Mouse (Mus musculus): ENCODE measurements at regions not wholly inside any gene's neighbourhood (a gene's known extent, or its start where the extent isn't known, plus 50 kb on each side); places are given as distances from the start of the nearest gene placed in this dataset.

DNA sequence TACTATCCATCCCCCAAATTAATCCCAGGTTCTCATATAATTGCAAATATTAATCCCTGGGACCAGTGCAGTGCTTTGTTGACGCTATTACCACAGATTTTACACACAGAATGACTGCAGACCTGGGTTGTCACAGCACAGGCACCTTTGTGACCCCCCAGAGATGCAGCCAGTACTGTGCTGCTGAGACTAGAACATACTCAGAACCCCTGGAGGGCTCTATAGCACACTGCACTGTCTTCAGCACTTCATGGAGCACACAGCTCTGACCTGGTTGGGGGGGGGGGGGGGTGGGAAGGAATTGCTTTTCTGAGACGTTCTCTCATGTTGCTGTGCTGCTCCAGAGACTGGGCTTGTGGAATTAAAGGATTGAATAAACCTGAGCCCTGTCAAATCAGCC lies 154.9 kb upstream of the Gm34302 start:
- no peak for DNase-seq (ENCODE audit: low read depth, low spot score)

DNA sequence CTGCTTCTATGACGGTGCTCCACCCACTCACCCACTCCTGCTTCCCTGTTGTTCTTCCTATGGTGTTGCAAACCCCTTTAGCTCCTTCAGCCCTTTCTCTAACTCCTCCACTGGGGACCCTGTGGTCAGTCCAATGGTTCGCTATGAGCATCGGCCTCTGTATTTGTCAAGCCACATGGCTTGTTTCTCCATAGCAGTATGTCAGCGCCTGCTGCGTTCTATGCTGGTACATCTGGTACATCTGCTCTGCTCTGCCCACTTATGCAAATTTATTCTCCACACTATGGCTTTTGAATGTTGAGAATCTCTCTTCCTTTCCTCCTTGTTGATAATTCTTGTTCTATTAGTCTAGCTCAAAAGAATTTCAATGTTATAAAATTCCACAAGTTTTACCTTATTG lies 154.2 kb upstream of the Gm34302 start:
- DNase-seq (ENCODE audit: low read depth, low spot score) = peak; percentile 9

DNA sequence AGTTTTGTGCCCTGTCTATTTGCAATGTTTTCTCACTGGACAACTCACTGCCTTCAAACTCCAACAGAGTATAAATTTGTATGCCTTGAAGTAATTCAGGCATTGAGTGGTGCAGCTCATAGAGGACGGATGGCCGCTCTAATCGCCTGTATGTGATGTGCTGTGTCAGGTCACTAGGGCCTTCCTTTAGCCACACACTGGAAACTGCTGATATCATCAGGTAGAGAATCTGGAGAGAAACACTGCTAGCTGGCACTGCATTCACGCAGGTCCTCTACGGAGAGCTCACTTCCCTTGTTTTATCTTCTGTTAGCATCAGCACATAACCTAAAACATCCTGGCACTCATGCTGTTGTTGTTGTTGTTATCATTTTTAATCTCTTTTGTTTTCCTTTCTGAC lies 144.0 kb upstream of the Gm34302 start:
- no peak for DNase-seq (ENCODE audit: low read depth, low spot score)

DNA sequence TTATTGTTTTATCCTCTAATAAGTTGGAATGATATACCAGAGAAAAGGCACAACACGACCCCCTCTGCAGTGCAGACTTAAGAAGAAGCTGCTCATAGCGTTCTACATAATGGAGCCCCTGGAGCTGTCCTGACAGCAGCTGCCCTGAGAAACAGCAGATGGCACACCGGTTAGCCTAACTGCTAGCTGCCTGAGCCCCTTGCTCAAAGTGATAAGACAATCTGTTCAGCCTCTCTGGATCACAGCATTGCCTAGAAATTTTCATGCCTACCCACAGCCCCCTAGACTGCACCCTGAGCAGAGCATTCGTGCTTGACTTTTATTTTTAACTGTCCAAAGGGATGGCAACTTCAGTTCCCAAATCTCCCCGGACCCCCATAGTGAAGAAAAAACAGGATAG lies 132.4 kb upstream of the Gm34302 start:
- no peak for DNase-seq (ENCODE audit: low read depth, low spot score)

DNA sequence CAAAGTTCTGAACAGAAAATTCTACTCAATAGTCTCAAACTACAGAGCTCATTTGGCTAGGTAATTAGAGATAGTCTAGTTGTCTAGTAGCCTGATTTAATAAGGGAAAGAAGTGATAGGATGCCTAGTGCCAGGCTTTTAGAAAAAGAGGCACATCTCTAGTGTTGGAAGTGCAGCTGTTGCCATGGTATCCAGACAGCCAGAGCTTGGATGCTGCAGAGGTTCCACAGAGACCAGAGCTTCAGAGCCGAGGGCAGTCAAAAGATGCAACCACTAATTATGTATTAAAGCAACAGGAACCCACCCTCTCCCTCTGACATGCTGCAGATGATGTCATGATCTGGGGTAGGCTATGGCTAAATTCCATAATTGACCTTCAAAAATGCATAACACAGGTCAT lies 130.0 kb upstream of the Gm34302 start:
- peak; percentile 24 for DNase-seq (ENCODE audit: low read depth, low spot score)

DNA sequence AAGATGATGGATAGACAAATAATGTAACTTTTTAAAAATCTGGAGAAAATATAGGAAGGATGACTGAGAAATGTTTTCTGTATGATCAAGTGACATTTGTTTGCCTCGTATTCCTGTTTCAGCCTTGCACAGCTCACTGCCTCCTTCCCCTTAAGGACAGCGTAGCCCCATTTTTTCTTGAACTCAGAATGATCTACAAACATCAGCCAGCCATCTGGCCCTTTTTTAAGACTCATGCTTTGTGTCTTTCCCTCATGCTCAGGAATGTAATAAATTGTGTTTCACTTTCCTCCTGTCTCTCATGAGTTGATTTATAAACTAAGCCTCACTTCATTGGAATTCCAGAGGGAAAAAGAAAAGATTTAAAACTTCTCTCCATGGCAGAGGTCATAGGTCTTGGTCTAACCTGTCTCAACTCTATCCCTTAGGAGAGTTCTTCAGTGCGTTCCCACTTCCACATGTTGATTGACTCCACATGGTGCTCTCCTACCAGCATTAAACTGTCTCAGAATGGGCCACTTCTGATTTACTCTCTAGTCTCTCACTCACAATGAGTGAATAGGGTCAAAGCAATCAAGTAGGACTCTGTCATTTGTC lies 129.2 kb upstream of the Gm34302 start:
- DNase-seq (ENCODE audit: low read depth, low spot score) = no peak

DNA sequence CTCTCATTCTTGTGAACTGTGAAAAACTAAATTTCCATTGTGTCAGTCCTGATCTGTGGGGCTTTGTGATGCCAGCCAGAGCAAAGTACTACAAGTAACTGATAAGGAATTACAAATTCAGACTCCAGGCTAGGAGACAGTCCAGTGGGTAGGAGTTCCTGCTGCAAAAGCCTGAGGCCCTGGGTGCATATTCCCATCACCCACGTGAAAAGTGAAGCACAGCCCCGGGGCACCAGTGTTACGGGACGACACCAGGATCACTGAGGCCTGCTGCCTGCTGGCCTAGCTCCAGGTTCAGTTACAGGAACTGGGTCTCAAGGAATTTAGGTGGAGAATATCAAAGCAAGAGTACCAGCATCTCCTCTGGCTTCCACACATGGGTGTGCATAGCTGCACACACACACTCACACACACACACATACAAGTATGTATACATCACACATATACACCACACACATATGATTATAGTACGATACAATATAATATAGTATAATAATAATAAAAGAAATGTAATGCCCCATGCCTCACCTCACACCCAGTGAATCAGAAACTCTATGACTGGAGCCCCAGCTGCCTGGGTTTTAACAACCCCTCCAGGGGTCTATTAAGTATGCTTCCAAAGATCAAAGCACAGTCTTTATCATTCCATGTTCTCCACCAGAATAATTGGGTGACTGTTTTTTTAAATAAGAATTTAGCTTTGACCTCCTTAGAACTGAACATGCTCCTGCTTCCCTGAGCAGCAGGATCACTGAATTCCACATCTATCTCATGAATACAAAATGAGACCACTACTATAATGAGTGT lies 126.6 kb upstream of the Gm34302 start:
- DNase-seq (ENCODE audit: low read depth, low spot score) = no peak

DNA sequence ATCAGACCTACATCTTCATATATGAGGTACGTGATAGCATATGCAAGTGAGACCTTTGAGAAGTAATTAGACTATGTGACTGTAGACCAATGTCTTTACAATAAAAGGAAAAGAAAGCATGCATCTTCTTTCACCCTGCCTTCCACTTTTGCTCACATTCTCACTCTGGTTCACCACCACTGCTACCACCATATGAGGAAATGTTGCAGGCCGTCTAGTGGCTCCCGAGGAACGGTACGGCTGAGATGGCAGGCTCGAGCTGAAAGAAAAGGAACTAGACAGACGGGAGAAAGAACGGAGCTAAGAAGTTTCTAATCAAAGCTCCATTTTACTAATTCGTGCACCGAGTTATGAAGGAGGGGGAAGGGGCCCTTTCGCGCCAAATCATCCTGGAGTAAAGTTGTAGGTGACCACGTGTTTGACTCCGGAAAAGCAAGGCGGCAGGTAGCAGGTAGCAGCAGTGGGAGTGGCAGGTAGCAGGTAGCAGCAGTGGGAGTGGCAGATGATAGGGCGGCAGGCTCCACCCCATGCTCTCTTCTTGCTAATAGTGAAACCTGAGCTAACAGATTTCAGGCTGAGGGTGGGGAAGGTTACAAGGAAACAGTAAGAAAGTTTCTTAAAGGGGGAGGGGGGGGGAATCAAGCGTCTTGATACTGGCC lies 125.9 kb upstream of the Gm34302 start:
- DNase-seq (ENCODE audit: low read depth, low spot score) = no peak

DNA sequence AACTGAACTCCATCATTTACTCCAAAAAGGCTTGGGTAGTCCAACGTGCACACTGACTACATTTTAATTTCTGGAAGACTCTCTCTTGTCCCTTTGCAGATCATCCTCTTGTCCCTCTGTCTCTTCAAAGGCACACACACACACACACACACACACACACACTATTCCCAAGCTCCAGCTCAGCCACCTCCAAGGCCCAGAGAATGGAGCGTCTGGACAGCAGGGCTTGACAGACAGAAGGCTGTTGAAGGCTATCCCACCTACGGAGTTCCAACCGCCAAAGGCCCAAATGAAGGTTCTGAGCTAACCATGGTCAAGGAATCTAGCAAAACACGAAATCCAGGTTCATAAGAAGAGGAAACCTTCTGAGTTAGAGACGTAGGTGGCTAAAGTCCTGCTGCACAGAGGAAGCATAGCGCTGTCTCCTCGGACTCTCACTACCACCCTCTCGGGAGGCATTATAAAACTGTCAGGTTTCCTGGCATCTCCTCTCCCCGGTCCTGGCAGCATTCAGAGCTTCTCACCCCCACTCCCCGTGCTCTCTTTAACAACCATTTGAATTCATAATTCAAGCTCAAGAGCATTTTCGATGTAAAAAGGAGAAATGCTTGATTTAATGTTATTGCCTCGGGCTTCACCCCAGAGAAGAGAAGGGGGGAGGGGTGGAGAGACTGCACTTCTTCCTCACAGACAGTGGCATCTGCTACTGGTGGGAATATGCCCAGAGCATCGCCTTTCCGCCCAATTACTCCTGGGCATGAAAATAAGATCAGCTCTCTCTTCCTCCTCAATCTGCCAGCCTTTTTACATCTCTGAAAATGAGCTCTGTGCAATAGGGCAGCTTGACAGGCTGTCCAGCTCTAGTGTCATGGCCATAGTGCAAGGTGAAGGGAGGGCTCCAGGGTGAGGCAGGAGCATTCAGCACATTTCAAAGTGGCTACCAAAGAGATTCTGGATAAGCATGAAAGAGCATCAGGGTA lies 99.3 kb upstream of the Gm34302 start:
- DNase-seq (ENCODE audit: low read depth, low spot score) = peak; percentile 4

DNA sequence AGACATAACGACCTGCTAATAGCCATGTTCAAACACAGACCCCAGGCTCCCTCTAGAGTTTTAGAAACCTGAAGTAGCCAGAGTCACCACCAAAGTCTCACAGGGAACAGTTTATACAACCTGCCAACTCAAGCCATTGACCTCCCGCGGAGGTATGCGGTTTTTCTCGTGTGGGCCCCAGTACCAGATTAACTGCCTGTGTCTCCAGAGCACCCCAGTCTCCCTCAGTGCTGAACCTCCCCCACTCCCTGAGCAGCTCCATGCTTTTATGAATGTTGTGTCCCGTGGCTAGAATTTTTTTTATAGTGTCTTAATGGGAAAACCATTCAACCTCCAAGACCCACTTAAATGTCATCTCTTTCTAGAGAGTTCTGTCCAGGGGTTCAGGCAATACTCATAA lies 98.5 kb upstream of the Gm34302 start:
- no peak for DNase-seq (ENCODE audit: low read depth, low spot score)

DNA sequence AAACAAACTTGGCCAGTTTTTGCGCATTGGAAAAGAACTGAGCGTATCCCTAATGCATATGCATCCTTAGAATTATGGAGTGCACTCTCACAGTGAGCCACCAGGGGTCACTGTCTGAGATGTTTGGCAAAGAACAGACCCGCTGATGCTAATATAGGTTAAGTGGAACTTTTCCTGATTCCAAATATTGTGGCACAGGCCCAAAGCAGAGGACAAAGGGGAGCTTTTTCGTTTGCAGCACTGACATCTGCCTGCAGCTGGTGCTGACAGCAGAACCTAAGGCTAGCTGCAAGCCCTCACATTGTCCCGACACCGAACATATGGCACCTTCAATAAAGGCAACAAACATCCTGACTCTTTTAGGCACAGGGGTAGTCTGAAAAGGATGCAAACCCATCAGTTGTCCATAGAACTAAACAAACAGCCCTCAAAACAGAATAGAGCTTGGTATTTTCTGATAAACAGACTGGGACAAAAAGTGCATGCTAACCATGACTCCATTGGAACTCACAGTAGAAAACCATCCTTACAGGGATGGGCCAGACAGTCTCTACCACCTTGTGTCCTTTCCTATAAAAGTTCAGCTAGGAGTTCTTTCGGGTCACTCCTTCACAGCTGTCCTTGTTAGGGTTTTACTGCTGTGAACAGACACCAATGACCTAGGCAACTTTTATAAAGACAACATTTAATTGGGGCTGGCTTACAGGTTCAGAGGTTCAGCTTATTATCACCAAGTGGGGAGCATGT lies 87.1 kb upstream of the Gm34302 start:
- DNase-seq (ENCODE audit: low read depth, low spot score) = peak; percentile 27

DNA sequence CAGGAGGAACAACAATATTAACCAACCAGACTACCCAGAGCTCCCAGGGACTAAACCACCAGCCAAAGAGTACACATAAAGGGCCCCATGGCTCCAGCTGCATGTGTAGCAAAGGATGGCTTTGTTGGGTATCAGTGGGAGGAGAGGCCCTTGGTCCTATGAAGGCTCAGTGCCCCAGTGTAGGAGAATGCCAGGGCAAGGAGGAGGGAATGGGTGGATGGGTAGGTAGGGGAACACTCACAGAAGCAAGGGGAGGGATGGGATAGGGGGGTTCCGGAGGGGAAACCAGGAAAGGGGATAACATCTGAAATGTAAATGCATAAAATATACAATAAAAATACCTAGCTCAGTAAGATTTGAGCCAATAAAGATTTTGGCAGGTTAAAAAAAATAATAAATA lies 86.4 kb upstream of the Gm34302 start:
- DNase-seq (ENCODE audit: low read depth, low spot score) = no peak

DNA sequence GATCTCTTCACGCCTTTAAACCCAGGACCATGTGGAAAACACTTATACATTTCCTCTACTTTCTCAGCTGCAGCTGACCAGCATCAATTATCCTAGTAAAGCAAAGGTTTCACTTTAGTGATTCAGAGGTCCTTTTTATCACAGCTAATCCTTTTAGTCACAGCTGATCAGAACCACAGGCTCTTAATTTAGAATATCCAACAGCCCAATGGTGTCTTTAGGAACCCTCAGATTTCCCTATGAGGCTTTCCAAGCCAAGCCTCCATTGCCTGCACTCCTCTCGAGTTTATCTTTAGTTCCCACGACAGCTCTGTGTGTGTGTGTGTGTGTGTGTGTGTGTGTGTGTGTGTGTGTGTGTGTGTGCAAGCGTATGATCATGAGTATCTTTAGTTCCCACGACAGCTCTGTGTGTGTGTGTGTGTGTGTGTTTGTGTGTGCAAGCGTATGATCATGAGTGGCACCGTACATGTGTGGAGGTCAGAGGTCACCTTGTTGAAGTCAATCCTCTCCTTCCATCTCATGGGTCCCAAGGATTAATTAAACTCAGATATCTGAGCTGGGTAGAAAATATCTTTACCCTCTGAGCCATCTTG lies 85.4 kb upstream of the Gm34302 start:
- no peak for DNase-seq (ENCODE audit: low read depth, low spot score)

DNA sequence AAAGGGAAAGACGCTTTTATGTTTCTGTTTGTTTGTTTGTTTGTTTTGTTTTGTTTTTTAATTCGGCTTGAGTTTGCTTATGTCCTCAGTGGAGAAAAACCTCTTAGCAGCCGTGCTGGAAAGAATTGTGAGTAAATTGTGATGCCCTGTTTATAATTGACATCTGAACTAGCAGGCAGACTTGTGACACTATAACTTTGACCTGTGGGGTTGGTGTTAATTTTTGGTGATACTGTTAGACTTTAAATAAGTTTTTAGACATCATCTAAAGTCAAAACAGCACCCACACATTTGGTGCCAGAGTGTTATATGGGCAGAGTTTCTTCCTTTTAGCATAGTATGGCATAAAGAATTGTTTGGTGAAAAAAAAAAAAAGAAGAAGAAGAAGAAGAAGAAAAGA lies 84.0 kb upstream of the Gm34302 start:
- no peak for DNase-seq (ENCODE audit: low read depth, low spot score)

DNA sequence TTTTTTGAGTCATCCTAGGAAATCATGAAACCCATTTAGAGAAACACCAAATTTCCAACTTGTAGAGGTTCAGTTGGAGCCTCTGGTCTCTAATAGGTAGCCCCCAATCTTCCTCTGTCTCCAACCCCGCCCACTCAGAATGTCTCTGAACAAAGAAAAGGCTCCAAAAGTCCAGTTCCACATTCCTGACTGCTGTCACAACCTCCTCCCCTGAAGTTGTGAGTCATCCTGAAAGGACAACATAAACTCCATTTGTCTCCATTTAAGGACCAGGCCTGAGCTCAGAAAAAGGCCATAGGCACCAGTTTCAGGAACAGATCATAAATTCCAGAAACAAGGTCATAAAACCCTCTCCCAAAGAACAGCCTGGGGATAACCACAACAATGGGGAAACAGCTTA lies 79.4 kb upstream of the Gm34302 start:
- DNase-seq (ENCODE audit: low read depth, low spot score) = no peak

DNA sequence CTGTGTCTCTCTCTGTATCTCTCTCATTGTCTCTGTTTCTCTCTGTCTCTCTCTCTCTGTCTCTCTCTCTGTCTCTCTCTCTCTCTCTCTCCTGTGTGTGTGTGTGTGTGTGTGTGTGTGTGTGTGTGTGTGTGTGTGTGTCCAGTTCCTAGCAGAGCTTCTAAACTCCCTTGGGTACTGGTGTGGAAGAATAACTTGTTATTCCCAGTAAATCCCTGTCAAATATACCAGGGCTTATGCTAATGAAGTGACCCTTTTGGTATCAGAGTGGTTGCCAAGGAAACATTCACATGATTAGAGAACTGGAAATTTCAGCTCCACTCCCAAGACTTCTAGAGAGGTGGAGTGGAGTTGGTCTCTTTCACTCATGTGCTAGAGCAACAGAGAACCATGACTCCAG lies 78.9 kb upstream of the Gm34302 start:
- no peak for DNase-seq (ENCODE audit: low read depth, low spot score)

DNA sequence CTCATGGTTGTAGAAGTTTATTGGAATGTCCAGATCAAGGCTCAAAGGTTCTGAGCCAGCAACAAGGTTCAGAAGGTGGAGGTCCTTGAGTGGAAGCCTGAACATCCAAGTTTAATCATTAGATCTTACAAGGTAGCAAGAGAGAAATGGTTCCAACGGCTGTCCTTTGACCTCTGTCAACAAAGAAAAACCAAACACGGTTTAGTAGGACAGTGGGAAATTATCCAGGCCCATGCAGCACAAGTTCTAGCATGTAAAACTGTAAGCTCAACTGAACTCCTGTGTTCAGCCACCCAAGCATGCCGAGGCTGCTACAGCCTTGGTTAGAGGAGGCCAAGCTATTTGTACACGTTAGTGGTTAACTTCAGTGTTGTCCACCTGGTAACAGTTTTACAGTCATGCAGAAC lies 77.1 kb upstream of the Gm34302 start:
- no peak for DNase-seq (ENCODE audit: low read depth, low spot score)

DNA sequence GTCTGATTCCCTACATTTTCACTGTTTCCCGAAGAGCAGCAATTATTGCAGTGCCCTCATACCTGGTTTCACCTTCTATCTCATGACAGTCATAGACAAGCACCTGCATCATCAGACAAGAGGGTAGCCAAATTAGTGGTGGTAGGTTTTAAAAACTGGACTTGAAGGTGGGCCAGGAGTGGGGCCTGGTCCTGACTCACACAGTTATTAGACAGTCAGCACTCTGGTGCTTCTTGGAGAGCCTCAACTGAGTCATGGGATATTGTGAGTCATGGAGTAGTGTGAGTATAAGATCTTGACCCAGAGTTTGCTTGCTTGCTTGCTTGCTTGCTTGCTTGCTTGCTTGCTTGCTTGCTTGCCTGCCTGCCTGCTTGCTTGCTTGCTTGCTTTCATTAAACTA lies 73.1 kb upstream of the Gm34302 start:
- no peak for DNase-seq (ENCODE audit: low read depth, low spot score)

DNA sequence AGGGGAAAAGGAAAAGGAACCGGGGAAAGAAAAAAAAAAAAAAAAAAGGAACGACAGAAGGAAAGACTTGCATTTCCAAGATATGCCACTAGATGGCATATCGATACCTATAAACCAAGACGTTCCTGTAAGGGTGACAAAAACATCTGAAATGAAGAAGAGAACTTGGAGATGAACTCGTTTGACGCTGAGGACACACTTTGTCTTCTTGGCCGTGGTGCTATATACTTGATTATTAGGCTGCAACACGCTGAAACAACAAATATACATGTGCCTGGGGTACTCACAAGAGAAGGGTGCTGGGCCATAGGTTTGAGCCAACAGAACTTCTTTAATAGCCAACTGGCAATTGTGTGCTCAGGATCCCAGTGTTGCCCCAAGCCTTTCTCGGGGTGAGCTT lies 71.2 kb upstream of the Gm34302 start:
- DNase-seq (ENCODE audit: low read depth, low spot score) = peak; percentile 43

DNA sequence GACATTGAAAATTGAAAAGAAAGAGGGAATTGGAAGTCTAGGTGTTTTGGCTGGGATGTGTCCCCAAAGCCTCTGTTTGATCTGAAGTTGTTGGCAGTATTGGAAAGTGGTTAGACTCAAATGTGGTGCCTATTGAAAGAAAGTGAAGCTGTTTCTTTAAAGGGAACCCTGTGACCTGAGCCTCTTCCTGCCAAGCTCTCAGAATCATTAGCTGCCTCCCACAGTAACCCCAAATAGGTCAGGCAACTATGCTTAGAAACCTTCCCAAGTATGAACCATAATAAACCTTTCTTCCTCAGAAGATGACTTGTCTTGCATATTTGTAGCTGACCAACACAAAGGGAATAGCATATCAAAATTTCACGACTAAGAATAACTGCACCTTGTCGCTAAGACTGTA lies 69.7 kb upstream of the Gm34302 start:
- no peak for DNase-seq (ENCODE audit: low read depth, low spot score)

DNA sequence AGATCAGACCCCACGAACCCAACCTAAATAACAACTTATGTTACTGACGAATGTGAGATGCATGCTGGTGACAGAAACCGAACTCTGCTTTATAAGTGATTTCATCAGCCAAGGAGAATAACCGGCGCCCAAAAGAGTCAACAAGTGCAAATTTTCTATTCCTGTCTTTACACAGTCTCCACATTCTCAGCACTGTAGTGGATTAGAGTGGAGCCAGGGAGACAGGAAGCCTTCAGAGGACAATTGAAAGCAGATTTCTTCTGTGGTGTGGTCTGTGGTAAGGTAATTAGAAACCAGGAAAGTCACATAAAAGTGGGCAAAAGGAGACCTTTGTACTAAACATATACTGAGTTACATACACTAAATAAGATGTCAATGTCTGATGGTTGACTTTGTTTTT lies 68.0 kb upstream of the Gm34302 start:
- DNase-seq (ENCODE audit: low read depth, low spot score) = no peak

All from telencephalon, adult 2 months (tissue).